Mouse (Mus musculus) cerebellum, adult 11 months (tissue): ENCODE measurements around the gene Gabarapl2.

Experiments used
- DNase-seq: peaks from one replicate; pipeline ENCODE4 v3.0.0; 2022

Gabarapl2 gene

GRCm38 (mm10) chr8:111974138-111974537, 33.6 kb downstream of the Gabarapl2 start:
- no peak for DNase-seq

- no peak for DNase-seq
Measured at GRCm38 (mm10) chr8:111975706-111976105, 35.2 kb downstream of the Gabarapl2 start.

- no peak for DNase-seq
Measured at GRCm38 (mm10) chr8:111976326-111976725, 35.8 kb downstream of the Gabarapl2 start.

GRCm38 (mm10) chr8:111978147-111978546, 37.6 kb downstream of the Gabarapl2 start:
- no peak for DNase-seq

- peak; percentile 64 for DNase-seq
Measured at GRCm38 (mm10) chr8:111982116-111982515, 41.6 kb downstream of the Gabarapl2 start.

- no peak for DNase-seq
Measured at GRCm38 (mm10) chr8:111984511-111984910, 44.0 kb downstream of the Gabarapl2 start.

- peak; percentile 77 for DNase-seq
Measured at GRCm38 (mm10) chr8:111989911-111990310, 49.4 kb downstream of the Gabarapl2 start.

- no peak for DNase-seq
Measured at GRCm38 (mm10) chr8:111991278-111991677, 50.8 kb downstream of the Gabarapl2 start.

GRCm38 (mm10) chr8:111992013-111992702, 51.7 kb downstream of the Gabarapl2 start, which contains the start of gene Adat1:
TSS of gene Adat1 (minus strand) at chr8:111992302.
- DNase-seq = peak; percentile 80

GRCm38 (mm10) chr8:111992703-111993039, 52.2 kb downstream of the Gabarapl2 start:
- DNase-seq = no peak
